Mouse (Mus musculus) lung, postnatal 0 days (tissue): ENCODE measurements around the gene Polr1b.

Source experiments
- CTCF ChIP-seq: IDR thresholded peaks from 2 replicates; pipeline ENCODE4 v1.5.1; 2016; ENCODE audit warnings: antibody characterized with exemption, mild to moderate bottlenecking
- EP300 ChIP-seq: IDR thresholded peaks from 2 replicates; pipeline ENCODE4 v1.6.1; 2016; ENCODE audit warnings: antibody characterized with exemption, mild to moderate bottlenecking, control low read depth

- no peak for TF ChIP-seq CTCF
- no peak for TF ChIP-seq EP300
Measured at GRCm38 (mm10) chr2:129133006-129133805, 32.4 kb downstream of the Polr1b start.
